Mouse (Mus musculus) layer of hippocampus, adult 2 months (tissue): ENCODE data around the gene Tbccd1. TPM values are rescaled to one million over a fixed set of nuclear protein-coding genes. Genes with fewer than 3 reads are reported as not detected.

Source experiments
- DNase-seq, 2 experiments: peaks; one replicate each; pipeline ENCODE4 v3.0.0; 2022; ENCODE audit warnings: low spot score in 2 of 2
- H3K27ac ChIP-seq: fragments of 200-600 bp; 2 replicates; pipeline ENCODE4 v1.8.1; 2022
- H3K4me3 ChIP-seq: fragments of 200-600 bp; 2 replicates; pipeline ENCODE4 v1.8.1; 2022; ENCODE audit warnings: mild to moderate bottlenecking
- CTCF ChIP-seq: fragments of 200-600 bp; conservative IDR thresholded peaks from 2 replicates; pipeline ENCODE4 v1.8.1; 2022; ENCODE audit warnings: antibody characterized with exemption, mild to moderate bottlenecking, moderate library complexity
- long read RNA-seq, 2 experiments: library from polyadenylated mRNA; stranded (forward); transcript quantifications; one replicate each; pipeline ENCODE4 v2.0.0; 2021; ENCODE audit warnings: borderline mapping rate in 2 of 2
- total RNA-seq, 2 experiments: library from RNA; stranded (reverse); gene quantifications; 2 replicates each; pipeline ENCODE4 v1.2.3; 2021

Tbccd1 gene
- 10 to 100 TPM; 13.6 to 15.9 TPM for total RNA-seq
- long read RNA-seq, experiment 1, partial matches to known transcripts, result 2 of 7 reads
- long read RNA-seq, experiment 1, other reads (novel, unspliced or antisense), result 3 of 7 reads
- long read RNA-seq, experiment 2, partial matches to known transcripts, result 3 of 16 reads
- long read RNA-seq, experiment 2, other reads (novel, unspliced or antisense), result 7 of 16 reads

DNA sequence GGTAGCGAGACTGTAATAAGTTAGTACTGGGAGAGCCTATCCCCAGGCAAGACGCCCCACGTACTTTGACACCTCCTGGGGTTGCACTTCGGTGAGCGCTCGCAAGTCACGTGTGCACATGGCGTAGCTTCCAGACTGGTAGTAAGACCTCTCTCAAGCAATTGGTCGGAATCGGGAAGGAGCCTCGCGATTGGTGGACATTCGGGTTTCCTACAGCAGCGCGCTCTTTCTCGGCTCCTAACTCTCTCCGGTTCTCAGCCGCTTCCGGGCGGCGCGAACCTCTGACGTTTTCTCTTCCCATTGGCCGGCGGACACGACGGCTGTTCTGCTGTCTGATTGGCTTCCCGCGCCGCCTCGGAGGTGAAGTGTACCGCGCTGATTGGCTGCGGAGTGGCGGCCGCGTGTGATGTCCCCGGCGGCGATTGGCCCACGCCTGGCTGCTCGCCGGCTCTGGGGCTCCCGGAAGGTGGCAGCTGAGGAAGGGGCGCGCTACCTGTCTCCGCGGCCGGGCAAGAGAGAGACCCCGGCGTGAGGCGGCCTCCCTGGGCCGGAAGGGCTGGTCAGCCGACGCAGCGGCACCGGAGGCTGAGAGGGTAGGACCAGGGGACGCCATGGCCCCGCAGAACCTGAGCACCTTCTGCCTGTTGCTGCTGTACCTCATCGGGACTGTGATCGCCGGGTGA is at the start of gene Tbccd1, which contains the start of gene Dnajb11:
Gene Tbccd1 (minus strand): TSS at position 239 of the 683 bp plus-strand sequence.
Gene Dnajb11 (plus strand): TSS at position 415 of the 683 bp plus-strand sequence.
- Histone ChIP-seq H3K4me3 (peak within 1 kb of the TSS; percentile 98), H3K27ac (peak within 1 kb of the TSS; percentile 90)
- TF ChIP-seq CTCF, result no peak

DNA sequence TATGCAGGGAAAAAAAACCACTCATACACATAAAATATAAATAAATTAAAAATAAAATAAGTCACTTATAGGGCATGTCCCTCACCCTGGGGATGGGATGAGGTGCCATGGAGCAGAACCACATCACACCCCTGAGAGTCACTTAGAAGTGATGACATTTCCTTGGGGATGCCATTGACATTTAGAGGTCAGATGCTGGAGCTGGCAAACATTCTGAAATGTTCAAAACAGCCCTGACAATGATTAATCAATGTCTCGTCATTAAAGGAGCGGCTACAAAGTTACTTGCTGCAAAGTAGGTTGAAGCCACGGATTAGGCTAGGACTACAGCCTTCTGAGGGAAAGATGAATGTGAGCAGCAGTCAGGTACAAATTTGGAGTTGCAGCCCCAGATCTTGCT is 43.9 kb upstream of the Tbccd1 start:
- no peak for TF ChIP-seq CTCF
- Histone ChIP-seq H3K27ac (no peak overlapping the region), H3K4me3 (no peak overlapping the region)
- no peak for DNase-seq

More for the DNA sequence above, at the start of gene Tbccd1, which contains the start of gene Dnajb11:
- DNase-seq, result peak; percentile 98 to 100

DNA sequence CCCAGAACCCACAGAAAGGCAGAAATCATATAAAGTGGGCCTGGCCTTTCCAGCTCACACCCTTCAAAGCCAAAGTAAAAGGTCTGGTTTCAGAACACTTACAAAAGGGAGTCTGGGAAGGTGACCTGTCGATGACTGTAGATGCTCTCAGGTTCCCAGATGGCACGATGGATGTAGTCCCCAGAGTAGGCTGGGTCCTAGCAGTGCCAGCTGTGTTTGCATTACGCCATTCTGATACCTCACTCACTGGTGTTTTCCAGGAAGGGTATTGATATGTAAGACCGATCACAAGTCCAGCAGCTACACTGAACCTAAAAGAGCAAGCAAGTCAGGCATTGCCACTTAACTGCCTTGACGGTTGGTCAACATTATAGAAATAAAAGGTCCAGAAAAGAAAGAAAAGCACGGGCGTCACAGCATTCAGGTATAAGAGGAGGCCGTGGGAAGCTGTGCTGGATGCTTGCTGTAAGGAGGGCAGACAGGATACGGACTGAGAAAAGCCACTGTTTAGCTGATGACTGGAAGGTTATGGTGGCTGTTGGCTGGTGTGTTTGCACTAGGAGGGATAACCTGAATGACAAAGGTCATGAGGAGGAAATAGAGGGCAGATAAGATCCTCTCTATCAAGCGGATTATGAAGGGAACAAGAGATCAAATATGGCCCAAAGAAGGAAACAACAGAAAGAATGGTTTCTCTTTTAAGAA is 42.5 kb upstream of the Tbccd1 start:
- no peak for DNase-seq
- H3K4me3 ChIP-seq, result no peak overlapping the region
- no peak overlapping the region for H3K27ac ChIP-seq
- no peak for TF ChIP-seq CTCF

DNA sequence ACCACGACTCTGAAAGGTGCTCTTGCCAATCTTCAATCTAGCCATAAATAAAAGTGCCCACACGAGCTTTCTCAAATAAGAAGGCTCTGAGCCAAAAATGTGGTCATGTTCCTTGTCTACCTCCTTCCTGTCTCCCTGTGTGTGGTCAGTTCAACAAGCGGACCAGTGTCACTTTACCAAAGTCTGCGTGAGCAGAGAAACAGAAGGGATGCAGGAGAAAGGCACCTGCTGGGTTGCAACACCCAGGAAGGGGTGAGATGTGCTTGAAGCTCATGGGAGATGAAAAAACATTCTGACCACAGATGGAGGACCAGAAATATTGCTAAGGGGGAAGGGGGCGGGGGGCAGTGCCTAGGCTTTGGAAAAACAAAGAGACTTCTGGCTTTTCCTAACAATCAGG is 41.9 kb upstream of the Tbccd1 start:
- H3K4me3 ChIP-seq, result no peak overlapping the region
- TF ChIP-seq CTCF, result no peak
- H3K27ac ChIP-seq, result no peak overlapping the region
- DNase-seq, result no peak

DNA sequence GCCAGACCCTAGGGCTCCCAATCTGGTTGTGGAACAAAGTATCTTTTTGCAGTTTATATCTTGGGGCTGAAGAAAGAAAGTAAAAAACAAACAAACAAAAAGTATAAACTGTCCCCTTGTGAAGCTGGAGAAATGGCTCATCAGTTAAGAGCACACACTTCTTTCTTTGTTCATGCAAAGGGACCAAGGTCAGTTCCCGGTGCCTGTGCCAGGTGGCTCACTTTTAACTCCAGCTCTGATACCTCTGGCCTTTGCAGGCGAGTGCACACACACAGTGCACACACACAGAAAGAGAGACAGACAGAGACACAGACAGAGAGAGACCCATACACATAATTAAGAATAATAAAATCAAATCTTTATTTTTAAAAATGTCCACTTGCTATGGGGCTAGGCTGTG is 39.1 kb upstream of the Tbccd1 start:
- no peak for TF ChIP-seq CTCF
- DNase-seq, result no peak
- Histone ChIP-seq H3K4me3 (no peak overlapping the region), H3K27ac (no peak overlapping the region)

DNA sequence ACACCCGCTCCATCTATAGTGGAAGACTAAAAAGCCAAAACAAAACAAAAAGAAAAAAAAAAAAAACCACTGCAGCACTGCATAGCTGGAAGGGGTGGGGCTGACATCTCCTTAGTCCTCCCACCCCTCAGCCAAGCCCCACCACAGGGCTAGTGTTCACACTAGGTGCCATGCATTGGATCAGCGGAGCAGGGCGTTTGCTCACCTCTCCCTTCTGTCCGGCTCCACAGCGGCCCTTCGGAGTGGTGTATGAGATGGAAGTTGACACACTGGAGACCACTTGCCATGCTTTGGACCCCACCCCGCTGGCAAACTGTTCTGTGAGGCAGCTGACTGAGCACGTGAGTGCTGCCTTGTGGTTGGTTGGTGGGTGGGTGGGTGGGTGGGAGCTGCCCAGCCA is 36.6 kb upstream of the Tbccd1 start:
- TF ChIP-seq CTCF, result no peak
- H3K4me3 ChIP-seq, result no peak overlapping the region
- no peak for DNase-seq
- no peak overlapping the region for H3K27ac ChIP-seq

DNA sequence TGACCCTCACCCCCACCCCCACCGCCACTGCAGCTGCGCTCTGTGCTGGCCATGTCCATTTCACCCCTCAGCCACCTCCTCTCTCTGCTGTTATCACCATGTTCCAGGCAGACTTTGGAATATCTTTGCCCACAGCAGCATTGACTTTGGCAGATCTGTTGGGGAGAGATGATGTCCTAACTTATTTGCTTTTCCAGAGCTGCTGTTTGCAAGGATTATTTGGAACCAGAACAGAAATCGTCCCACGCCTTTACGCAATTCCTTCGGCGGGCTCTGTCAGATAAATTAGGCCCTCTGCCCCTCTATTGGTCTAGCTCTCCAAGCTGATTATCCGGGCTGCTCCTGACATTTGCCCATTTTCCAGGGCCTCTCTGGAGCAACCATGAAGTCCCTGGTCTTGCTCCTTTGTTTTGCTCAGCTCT is 34.3 kb upstream of the Tbccd1 start:
- DNase-seq, result no peak
- Histone ChIP-seq H3K4me3 (no peak overlapping the region), H3K27ac (no peak overlapping the region)
- TF ChIP-seq CTCF, result no peak

DNA sequence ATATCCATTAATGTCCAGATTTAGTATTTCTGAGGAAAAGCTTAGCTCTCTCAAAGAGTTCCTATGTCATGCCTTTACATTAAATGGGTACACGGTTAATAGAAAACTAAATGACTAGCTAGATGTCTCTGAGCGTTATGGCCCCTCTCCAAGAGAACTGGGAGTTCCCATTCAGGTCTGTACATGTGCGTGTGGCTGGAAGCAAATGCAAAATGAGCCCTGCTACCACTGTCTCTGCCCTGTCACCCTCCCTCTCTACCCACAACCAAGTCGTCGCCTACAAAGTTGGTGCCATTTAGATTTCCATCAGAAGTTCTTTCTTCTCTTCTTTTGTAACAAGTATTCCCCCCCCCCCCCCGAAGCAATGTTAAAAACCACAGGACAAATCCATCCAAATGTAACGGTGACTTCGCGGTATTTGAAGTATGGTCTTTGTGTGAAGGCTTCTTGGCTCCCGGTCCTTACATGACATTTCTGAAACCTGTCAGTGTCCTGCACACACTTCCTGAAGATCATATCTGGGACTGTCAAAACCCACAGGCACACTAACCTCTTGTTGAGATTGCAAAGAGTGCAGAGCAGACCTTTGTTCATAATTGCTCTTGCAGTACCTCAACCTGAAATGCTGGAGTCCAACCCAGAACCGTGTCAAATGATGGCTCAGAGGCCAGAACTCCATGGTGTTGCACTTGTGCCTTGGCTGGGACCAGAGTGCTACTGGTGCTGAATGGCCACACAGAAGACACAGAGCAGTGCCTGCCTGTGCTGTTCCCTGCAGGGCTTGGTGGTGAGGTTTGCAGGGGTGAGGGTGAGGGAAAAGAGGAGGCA is 33.4 kb upstream of the Tbccd1 start, which contains the start of gene Ahsg:
Gene Ahsg (plus strand): TSS at position 595 of the 828 bp plus-strand sequence.
- H3K4me3 ChIP-seq, result no peak within 1 kb of the TSS
- no peak for DNase-seq
- no peak within 1 kb of the TSS for H3K27ac ChIP-seq
- no peak for TF ChIP-seq CTCF

DNA sequence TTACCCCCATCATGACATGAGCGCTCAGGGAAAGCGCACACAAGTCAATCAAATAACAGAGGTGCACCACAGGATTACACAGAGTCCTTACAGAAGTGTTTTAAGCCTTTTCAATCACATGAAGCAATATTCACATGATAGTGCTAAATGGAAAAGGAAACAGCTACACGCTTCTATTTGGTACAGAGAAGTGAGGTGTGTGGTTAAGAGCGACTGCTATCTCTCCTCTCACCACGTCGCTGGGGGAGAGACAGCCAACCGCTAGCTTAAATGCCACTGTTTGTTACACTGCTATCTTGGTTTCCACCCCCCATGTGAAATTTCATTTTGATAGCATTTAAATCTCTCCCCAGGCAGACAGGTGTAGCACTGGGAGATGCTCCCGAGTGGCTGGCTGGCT is 32.2 kb upstream of the Tbccd1 start:
- Histone ChIP-seq H3K27ac (no peak overlapping the region), H3K4me3 (no peak overlapping the region)
- no peak for TF ChIP-seq CTCF
- no peak for DNase-seq

DNA sequence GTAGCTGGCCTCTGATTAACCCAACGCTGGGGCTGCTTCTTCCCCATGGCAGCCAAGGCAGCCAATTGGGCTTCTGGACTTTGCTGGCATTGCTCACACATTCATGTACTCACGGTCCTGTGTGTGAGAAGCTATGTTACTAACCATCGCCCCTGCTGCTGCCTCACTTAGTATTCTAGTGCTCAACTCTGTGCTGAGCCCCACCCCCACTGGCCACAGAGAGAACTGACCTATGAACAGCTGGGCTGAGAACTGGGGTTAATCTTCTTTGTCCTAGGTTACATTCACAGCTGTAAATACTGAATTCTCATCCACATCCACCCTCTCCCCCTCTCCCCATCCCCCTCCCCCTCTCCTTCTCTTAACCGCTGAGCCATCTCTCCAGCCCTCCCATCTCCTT is 31.4 kb upstream of the Tbccd1 start:
- Histone ChIP-seq H3K27ac (no peak overlapping the region), H3K4me3 (no peak overlapping the region)
- no peak for TF ChIP-seq CTCF
- DNase-seq, result no peak

DNA sequence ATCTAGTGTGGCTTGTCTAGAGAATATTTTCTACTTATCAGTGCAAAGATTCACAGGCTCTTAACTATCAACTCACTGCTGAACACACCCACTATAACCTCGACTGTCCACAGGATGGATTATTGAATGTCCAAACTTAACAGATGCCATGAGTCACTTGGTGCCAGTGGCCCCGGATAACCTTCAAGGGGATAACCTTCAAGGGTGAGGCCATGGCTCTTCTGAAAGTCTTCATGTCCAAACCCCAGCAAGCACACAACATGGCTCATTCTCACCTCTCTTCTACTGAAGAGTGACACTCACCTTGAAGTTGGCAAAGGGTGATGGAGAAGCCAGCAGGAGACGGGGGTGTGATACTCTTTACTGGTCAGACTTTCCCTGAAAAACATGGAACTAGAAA is 29.3 kb upstream of the Tbccd1 start:
- no peak for TF ChIP-seq CTCF
- no peak overlapping the region for H3K4me3 ChIP-seq
- DNase-seq, result no peak
- H3K27ac ChIP-seq, result no peak overlapping the region

DNA sequence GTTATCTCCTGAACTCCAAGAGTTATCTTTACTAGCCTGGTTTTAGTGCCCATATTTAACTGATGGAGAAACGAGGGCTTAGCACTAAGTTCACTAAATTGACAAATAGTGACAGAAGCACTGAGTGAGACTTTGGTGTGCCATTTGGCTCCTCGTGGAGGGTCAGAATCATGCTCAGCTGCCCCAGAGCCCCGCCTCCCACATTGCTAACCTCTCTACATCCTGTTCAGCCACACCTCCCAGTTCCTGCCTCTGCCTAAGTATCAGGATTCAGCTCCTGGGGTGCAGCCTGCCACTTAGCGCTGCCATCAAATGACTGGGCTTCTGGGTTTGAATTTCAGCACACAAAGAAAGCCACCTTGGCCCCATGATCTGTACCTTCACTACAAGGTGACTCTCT is 27.9 kb upstream of the Tbccd1 start:
- Histone ChIP-seq H3K27ac (no peak overlapping the region), H3K4me3 (no peak overlapping the region)
- TF ChIP-seq CTCF, result no peak
- DNase-seq, result no peak

DNA sequence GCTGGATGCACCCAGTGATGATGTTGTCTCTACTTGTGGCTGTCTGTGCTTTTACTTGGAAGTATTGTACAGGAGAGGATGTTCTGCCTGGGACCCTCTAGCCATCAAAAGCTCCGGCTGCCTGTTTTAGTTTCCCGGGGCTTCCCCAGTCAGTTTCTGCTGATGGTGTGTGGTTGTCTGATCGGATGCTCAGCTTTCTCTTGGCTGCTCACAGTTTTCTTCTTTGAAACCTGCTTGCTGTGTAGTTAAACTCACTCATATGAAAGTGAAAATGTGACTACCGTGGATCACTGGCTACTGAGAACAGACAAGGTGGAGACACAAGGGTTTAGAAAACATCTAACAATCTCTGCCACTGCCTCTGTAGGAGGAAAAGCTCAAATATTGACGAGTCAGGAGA is 26.0 kb upstream of the Tbccd1 start:
- no peak overlapping the region for H3K4me3 ChIP-seq

More for the DNA sequence above, 26.0 kb upstream of the Tbccd1 start:
- DNase-seq, result no peak
- no peak overlapping the region for H3K27ac ChIP-seq
- TF ChIP-seq CTCF, result no peak
